Mouse (Mus musculus) heart, embryonic 13.5 days (tissue): ENCODE data around the gene Gm20547. TPM values are rescaled to one million over a fixed set of nuclear protein-coding genes. Genes with fewer than 3 reads are reported as not detected.
"Not testable (repeated sequence)": the region's sequence is repeated elsewhere in the genome, so short reads cannot be mapped to it uniquely, and the experiment has no call there.

Experiments used
- ATAC-seq: fragments of 200-750 bp; cut with Nextera tagmentation; 2 replicates; pipeline ENCODE4 v1.8.0; 2017; ENCODE audit warnings: moderate TSS enrichment; ENCODE audit not compliant: insufficient number of reproducible peaks, low FRiP score, low TSS enrichment; ENCODE audit errors: extremely low read depth
- H3K27ac ChIP-seq: fragments of 300-500 bp; sonication (generic); replicated peaks from 2 replicates; pipeline ENCODE4 v1.5.1; 2015; ENCODE audit warnings: moderate library complexity, mild to moderate bottlenecking, inconsistent platforms
- H3K27me3 ChIP-seq: fragments of 300-500 bp; sonication (generic); replicated peaks from 2 replicates; pipeline ENCODE4 v1.6.1; 2015; ENCODE audit warnings: mild to moderate bottlenecking, inconsistent platforms
- H3K36me3 ChIP-seq: fragments of 300-500 bp; sonication (generic); 2 replicates; pipeline ENCODE4 v1.6.1; 2015; ENCODE audit warnings: mild to moderate bottlenecking, inconsistent platforms
- H3K4me1 ChIP-seq: fragments of 300-500 bp; sonication (generic); 2 replicates; pipeline ENCODE4 v1.6.1; 2015; ENCODE audit warnings: inconsistent platforms
- H3K4me2 ChIP-seq: fragments of 300-500 bp; sonication (generic); 2 replicates; pipeline ENCODE4 v1.6.1; 2015; ENCODE audit warnings: inconsistent platforms, mild to moderate bottlenecking, moderate library complexity
- H3K4me3 ChIP-seq: fragments of 300-500 bp; sonication (generic); 2 replicates; pipeline ENCODE4 v1.5.1; 2015; ENCODE audit warnings: moderate library complexity, mild to moderate bottlenecking, inconsistent platforms
- H3K9ac ChIP-seq: fragments of 300-500 bp; sonication (generic); 2 replicates; pipeline ENCODE4 v1.6.1; 2015; ENCODE audit warnings: inconsistent platforms, mild to moderate bottlenecking, moderate library complexity
- H3K9me3 ChIP-seq: fragments of 300-500 bp; sonication (generic); 2 replicates; pipeline ENCODE4 v1.6.1; 2016; ENCODE audit warnings: inconsistent platforms
- WGBS: fragments of 180-500 bp; shearing (Covaris S2); methylation state at CpG from one replicate; pipeline ENCODE4 v1.1.7; 2015; ENCODE audit warnings: mixed read lengths; 5-methylcytosine and 5-hydroxymethylcytosine counted together
- microRNA-seq: library from miRNA; unstranded; fragments of <30 nt; microRNA quantifications from one replicate; pipeline ENCODE4, GENCODE M21; 2016
- polyA plus RNA-seq: library from polyadenylated mRNA; unstranded; fragments of >200 nt; fragmentation: Nextera tagmentation; extraction: Ambion mirVana; gene quantifications from 2 replicates; pipeline ENCODE4 v1.2.1, GENCODE M21; 2015

Gene Gm20547
- polyA plus RNA-seq, 1 experiment from 2014 or later = not detected

DNA sequence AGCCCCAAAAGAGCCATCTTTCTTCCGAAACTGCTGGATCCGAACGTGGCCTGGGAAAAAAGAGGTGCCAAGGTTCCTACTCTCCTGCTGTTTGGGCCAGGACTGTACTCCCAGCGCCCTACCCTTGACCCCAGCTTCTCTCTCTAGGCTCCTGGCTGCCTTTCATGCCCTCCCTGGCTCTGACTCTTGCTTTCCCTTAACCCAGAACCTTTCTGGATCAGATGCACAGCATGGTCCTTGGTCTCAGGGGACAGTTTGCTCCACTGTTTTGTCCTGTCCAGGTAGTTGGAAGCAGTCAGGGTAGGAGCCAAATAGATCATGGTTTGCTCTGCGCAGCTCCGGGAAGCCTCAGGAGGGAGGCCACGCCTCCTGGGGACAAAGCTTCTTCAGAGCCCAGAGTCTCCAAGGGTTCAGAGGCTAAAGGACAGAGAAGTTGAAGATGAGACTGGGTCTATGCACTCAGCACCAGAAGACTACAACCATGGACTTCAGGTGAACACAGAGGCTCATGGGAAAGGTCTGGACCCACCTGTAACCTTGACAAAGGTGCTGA lies 66.9 kb downstream of the Gm20547 start:
- no peak for ATAC-seq
- H3K9ac ChIP-seq = no peak overlapping the region
- H3K9me3 ChIP-seq = no peaks in the 10 kb centered on the region
- no peaks in the 10 kb centered on the region for H3K4me1 ChIP-seq
- 68% methylated on average over 7 of the region's 7 CpGs for whole genome bisulfite sequencing
- no peak overlapping the region for H3K4me2 ChIP-seq
- no peak overlapping the region for H3K4me3 ChIP-seq
- no peaks in the 10 kb centered on the region for H3K36me3 ChIP-seq
- H3K27ac ChIP-seq = no peak overlapping the region
- H3K27me3 ChIP-seq = peaks cover 4% of the 10 kb centered on the region; the same call in 1 of the 2 replicates

DNA sequence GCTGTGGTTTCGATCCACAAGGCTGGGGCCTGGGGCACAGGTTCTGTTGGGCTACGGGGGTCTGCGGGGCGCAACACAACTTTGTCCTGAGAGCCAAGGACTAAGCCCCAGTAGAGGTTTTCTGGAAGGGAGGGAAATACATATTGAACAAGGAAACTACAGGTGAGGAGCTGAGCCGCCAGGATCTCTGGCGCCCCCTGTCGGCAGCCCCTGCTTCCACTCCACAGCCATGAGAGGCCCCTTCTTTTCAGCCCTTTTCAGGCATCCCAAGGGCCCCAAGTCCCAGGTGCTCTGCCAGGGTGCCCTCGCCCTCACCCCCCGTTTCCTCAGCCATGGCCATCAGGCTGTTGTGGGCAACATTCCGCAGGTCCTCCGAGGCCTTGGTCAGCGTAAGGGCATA lies 68.1 kb downstream of the Gm20547 start:
- not testable (repeated sequence) for H3K9ac ChIP-seq, H3K27ac ChIP-seq, H3K4me1 ChIP-seq, H3K27me3 ChIP-seq, H3K4me2 ChIP-seq, ATAC-seq, H3K4me3 ChIP-seq, H3K36me3 ChIP-seq, H3K9me3 ChIP-seq
- 48% methylated on average over 12 of the region's 12 CpGs for WGBS

DNA sequence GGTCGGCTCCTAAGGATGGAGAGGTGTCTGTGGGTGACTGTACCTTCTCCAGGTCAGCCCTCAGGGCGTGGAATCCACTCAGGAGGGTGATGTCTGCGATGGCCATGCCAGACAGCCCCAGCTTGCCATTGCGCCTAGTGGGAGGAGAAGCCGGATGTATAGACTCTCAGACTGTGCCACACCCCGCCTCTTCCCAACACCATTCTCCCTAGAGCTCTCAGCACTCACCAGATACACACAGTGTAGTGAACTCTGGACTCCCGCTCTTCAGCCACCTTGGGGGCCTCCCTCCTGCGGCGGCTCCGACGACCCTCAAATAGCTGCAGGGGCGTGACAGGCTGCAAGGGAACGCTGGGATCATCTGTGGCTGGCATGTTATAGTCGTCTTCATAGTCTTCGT lies 70.6 kb downstream of the Gm20547 start:
- Histone ChIP-seq H3K4me1 (no peaks in the 10 kb centered on the region), H3K27me3 (peaks cover 4% of the 10 kb centered on the region; the same call in 1 of the 2 replicates), H3K27ac (no peak overlapping the region), H3K4me2 (no peak overlapping the region), H3K36me3 (no peaks in the 10 kb centered on the region), H3K9ac (no peak overlapping the region), H3K4me3 (no peak overlapping the region), H3K9me3 (no peaks in the 10 kb centered on the region)
- ATAC-seq = no peak
- WGBS = 64% methylated on average over 15 of the region's 15 CpGs

DNA sequence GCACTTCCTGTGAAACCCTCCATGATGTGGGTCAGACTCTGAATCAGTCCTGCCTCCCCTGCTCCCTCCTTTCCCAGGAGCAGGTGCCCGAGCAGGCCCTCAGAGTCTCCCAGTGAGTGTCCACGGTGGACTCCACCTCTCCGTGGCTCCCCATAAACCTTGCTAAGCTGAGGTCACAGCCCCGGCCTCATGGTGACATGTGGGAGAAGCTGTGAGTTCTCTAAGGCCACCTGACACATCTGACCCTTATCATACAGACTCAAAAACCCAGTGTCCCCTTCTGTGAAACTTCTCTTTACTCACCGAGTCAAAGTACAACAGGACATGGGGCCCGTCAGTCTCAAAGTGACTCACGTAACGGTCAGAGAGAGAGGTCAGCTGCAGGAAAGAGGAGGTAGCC lies 71.0 kb downstream of the Gm20547 start:
- WGBS = 69% methylated on average over 8 of the region's 8 CpGs
- not testable (repeated sequence) for H3K4me3 ChIP-seq, H3K4me1 ChIP-seq

DNA sequence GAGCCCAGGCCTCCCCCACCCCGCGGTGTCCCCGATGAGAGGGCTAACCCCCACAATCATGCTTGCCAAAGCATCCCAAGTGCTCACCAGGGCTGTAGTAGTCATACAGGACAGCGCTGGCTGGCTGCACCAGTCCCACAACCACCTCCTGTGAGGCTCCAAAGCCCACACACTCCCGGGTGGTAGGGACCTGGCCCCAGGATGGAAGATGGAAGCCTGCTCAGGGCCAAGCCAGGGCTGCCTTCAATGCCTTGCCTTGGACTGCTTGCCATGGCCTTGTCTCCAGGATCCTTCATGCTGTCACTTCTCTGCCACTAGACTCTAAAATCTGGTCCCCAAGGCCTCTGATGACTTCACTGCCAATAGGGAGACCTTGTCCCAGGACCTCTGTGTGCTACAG lies 71.4 kb downstream of the Gm20547 start:
- H3K9ac ChIP-seq, H3K4me1 ChIP-seq, ATAC-seq, H3K9me3 ChIP-seq, H3K4me2 ChIP-seq, H3K27ac ChIP-seq, H3K27me3 ChIP-seq, H3K4me3 ChIP-seq, H3K36me3 ChIP-seq: not testable (repeated sequence)
- WGBS = 83% methylated on average over 5 of the region's 5 CpGs

More for the DNA sequence above, 71.0 kb downstream of the Gm20547 start:
- not testable (repeated sequence) for H3K27me3 ChIP-seq, H3K9ac ChIP-seq, H3K9me3 ChIP-seq, H3K27ac ChIP-seq, ATAC-seq, H3K4me2 ChIP-seq, H3K36me3 ChIP-seq

DNA sequence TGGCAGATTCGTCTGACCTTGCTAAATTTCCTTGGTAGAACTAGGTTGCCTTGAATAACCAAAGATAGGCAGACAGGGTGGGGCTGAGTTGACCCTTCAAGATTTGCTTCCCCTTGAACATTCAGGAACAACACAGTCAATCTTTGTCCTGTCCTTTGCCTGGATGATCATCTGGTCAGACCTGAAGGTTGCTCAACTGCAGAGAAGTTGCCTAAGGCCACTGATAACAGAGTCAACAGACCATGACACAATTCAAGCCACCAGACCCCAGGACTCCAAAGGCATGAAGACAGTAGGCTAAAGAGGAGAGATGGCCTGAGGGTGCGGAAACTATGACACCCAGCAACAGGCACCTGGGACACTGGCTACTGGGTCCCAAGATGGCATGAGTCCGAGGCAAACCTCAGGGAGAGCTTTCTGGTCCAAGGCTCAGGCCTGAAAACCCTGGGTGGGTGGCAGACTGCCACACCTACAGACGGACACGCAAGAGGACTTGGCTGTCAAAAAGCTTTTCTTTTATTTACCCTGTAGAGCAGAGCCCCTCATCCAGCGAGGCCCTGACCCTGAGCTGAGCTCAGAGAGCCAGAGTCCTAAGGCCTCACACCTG lies 73.1 kb downstream of the Gm20547 start:
- Histone ChIP-seq H3K36me3 (no peaks in the 10 kb centered on the region), H3K27ac (no peak overlapping the region), H3K4me1 (no peaks in the 10 kb centered on the region), H3K9ac (no peak overlapping the region), H3K4me3 (no peak overlapping the region), H3K27me3 (peaks cover 4% of the 10 kb centered on the region; the same call in 1 of the 2 replicates), H3K4me2 (no peak overlapping the region), H3K9me3 (peaks cover 5% of the 10 kb centered on the region)
- no peak for ATAC-seq
- WGBS = 72% methylated on average over 6 of the region's 6 CpGs

DNA sequence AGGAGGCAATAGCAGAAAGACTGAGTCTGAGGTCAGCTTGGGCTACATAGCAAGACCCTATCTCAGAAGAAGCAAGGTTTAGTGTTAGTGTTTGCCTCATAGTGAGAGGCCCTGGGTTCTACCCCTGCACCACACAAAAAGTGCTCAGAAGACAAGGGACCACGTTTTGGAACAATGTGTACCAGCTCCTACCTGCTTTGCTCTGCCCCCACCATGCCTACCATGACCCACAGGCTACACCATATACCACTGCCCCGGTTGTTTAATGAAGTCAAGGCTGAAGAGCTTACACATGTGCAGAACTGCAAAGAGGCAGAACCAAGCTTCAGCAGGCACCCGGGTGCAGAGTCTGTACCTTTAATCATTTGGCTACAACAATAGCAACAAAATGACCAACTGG lies 74.7 kb downstream of the Gm20547 start:
- H3K27me3 ChIP-seq = no peaks in the 10 kb centered on the region
- ATAC-seq = no peak
- 61% methylated on average over 3 of the region's 3 CpGs for WGBS

More for the DNA sequence above, 74.7 kb downstream of the Gm20547 start:
- Histone ChIP-seq H3K4me2 (no peak overlapping the region), H3K36me3 (no peaks in the 10 kb centered on the region), H3K9me3 (peaks cover 5% of the 10 kb centered on the region), H3K27ac (no peak overlapping the region), H3K9ac (no peak overlapping the region), H3K4me3 (no peak overlapping the region), H3K4me1 (no peaks in the 10 kb centered on the region)

Small RNA genes lying within 50 kb of the gene (microRNA-seq; reads per million reads assigned to microRNA genes)
- gene Mir6970 (0.61 reads per million), gene Mir6971 (1.2 reads per million), gene Mir6972 (not detected)

Other genes with a start within 250 kb of the Gm20547 start
- 10.4 and 10.7 TPM in 2 replicates for gene Fkbpl, start 237.3 kb downstream of the Gm20547 start, polyA plus RNA-seq
- 56.1 and 56.2 TPM in 2 replicates for gene Atf6b, start 234.9 kb downstream of the Gm20547 start, polyA plus RNA-seq
- gene Tnxb, start 211.5 kb downstream of the Gm20547 start, polyA plus RNA-seq = 1.3 and 1.4 TPM in 2 replicates
- gene C4b, start 138.2 kb downstream of the Gm20547 start, polyA plus RNA-seq = 0.11 and 0.21 TPM in 2 replicates
- not detected in 2 replicates for gene Cyp21a1, start 77.5 kb downstream of the Gm20547 start, polyA plus RNA-seq
- 17.4 and 18.3 TPM in 2 replicates for gene Stk19, start 45.1 kb downstream of the Gm20547 start, polyA plus RNA-seq
- 32.3 and 34.9 TPM in 2 replicates for gene Dxo, start 45.0 kb downstream of the Gm20547 start, polyA plus RNA-seq
- 27.3 and 30.6 TPM in 2 replicates for gene Skiv2l, start 31.8 kb downstream of the Gm20547 start, polyA plus RNA-seq
- 68.5 and 70.9 TPM in 2 replicates for gene Nelfe, start 31.7 kb downstream of the Gm20547 start, polyA plus RNA-seq
- 2.3 and 5.6 TPM in 2 replicates for gene Cfb, start 19.5 kb downstream of the Gm20547 start, polyA plus RNA-seq
- 1.5 and 2.0 TPM in 2 replicates for gene Zbtb12, start 2.6 kb downstream of the Gm20547 start, polyA plus RNA-seq
- 0.84 and 1.9 TPM in 2 replicates for gene C2, start 16.2 kb upstream of the Gm20547 start, polyA plus RNA-seq
- gene Ehmt2, start 16.4 kb upstream of the Gm20547 start, polyA plus RNA-seq = 38.8 and 42.4 TPM in 2 replicates
- 0.15 TPM in 1 of 2 replicates, not detected in the other for gene Slc44a4, start 32.4 kb upstream of the Gm20547 start, polyA plus RNA-seq
- 18.1 and 19.2 TPM in 2 replicates for gene Neu1, start 49.2 kb upstream of the Gm20547 start, polyA plus RNA-seq
- gene Hspa1b, start 77.2 kb upstream of the Gm20547 start, polyA plus RNA-seq = 0.19 and 0.20 TPM in 2 replicates
- not detected in 2 replicates for gene Gm20481, start 87.9 kb upstream of the Gm20547 start, polyA plus RNA-seq
- gene Hspa1a, start 90.1 kb upstream of the Gm20547 start, polyA plus RNA-seq = 3.9 TPM in 2 replicates
- gene Hspa1l, start 90.7 kb upstream of the Gm20547 start, polyA plus RNA-seq = 2.1 and 2.2 TPM in 2 replicates
- 145 and 153 TPM in 2 replicates for gene Lsm2, start 99.8 kb upstream of the Gm20547 start, polyA plus RNA-seq
- 59.9 and 63.0 TPM in 2 replicates for gene Vars, start 118.9 kb upstream of the Gm20547 start, polyA plus RNA-seq
- gene Vwa7, start 134.5 kb upstream of the Gm20547 start, polyA plus RNA-seq = 0.45 and 0.52 TPM in 2 replicates
- 3.2 and 4.2 TPM in 2 replicates for gene Sapcd1, start 146.0 kb upstream of the Gm20547 start, polyA plus RNA-seq
- 4.0 and 4.1 TPM in 2 replicates for gene Msh5, start 164.7 kb upstream of the Gm20547 start, polyA plus RNA-seq
- 351 and 389 TPM in 2 replicates for gene Clic1, start 167.9 kb upstream of the Gm20547 start, polyA plus RNA-seq
- 194 and 207 TPM in 2 replicates for gene Ddah2, start 177.0 kb upstream of the Gm20547 start, polyA plus RNA-seq
- not detected in 2 replicates for gene Ly6g6c, start 183.3 kb upstream of the Gm20547 start, polyA plus RNA-seq
- 0.92 and 1.4 TPM in 2 replicates for gene Mpig6b, start 184.1 kb upstream of the Gm20547 start, polyA plus RNA-seq
- gene Ly6g6e, start 194.9 kb upstream of the Gm20547 start, polyA plus RNA-seq = 0.36 and 0.62 TPM in 2 replicates
- gene Ly6g6d, start 196.0 kb upstream of the Gm20547 start, polyA plus RNA-seq = 1.7 and 1.9 TPM in 2 replicates
- gene Ly6g6f, start 203.6 kb upstream of the Gm20547 start, polyA plus RNA-seq = 0.73 and 1.0 TPM in 2 replicates
- gene Abhd16a, start 207.2 kb upstream of the Gm20547 start, polyA plus RNA-seq = 67.0 and 69.5 TPM in 2 replicates
- not detected in 2 replicates for gene Ly6g5c, start 226.2 kb upstream of the Gm20547 start, polyA plus RNA-seq
- gene Ly6g5b, start 233.4 kb upstream of the Gm20547 start, polyA plus RNA-seq = 0.40 and 0.80 TPM in 2 replicates
- 10.7 and 14.1 TPM in 2 replicates for gene Gpank1, start 239.4 kb upstream of the Gm20547 start, polyA plus RNA-seq
- gene Csnk2b, start 240.0 kb upstream of the Gm20547 start, polyA plus RNA-seq = 215 and 231 TPM in 2 replicates
- 8.7 and 9.7 TPM in 2 replicates for gene D17H6S53E, start 244.3 kb upstream of the Gm20547 start, polyA plus RNA-seq